9 mouse cellular contexts compared by ENCODE assay signal in the genomic region with DNA sequence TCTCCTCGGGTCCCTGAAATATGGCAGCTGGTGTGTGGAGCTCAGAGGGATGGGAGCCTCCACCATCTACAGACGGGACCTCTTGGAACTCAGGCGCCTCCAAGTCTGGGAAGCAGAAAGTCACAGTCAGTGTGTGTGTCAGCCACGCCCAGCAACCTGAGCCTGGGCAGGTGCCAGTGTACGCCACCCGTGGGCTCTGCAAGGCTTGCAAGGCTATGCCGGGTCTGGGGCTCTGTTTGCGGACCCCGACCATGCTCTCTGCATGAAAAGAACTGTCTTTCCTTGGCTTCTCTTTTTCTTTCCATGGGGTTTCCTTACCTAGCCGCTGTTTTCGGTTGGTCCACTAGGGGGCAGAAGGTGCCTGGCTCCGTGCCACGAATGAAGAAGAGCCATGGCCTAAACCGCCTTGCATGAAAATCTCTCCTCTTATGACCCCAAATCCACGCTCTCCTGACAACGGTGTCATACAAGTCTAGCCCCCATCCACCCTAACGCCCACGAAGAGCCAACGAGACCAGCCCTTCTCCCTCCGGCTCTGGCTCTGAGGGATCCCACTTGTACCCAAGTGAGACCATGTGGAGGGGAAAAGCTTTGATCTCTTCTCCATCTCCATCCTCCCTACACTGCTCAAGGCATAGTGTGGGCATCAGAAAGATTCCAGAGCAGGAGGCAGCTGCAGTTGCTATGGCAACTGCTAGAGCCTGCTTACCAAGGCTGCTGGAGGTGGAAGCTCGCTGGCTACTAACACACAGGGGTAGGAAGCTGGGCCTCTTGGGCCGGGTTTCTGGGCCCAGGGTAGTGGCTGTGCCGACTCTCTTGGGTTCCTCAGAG. TPM values are rescaled to one million over a fixed set of nuclear protein-coding genes. Genes with fewer than 3 reads are reported as not detected.
DNase-seq lines count a peak whose midpoint lies in the region; ATAC-seq and TF ChIP-seq lines count a peak whose summit lies in the region.
"Had no signal": no experiment of that assay in that cellular context is flagged by ENCODE, and none has a peak within 500 bp of the region (broad histone marks: within the 10 kb centered on the region; RNA-seq: fewer than 3 reads in every experiment).

No protein-coding gene starts in this region.

- no peak overlapping the region for H3K9ac ChIP-seq in liver, postnatal 0 days (replicated peaks)
- no peak overlapping the region for H3K9ac ChIP-seq in neural tube, embryonic 15.5 days (replicated peaks)
- H3K9ac ChIP-seq: heart, embryonic 13.5 days had no signal

- no peak overlapping the region for H3K4me2 ChIP-seq in liver, postnatal 0 days (ENCODE audit: low read depth, low read length)
- H3K4me2 ChIP-seq in neural tube, embryonic 15.5 days, result peak overlapping the region; percentile 29
- H3K4me2 ChIP-seq: heart, embryonic 13.5 days had no signal

- no peaks in the 10 kb centered on the region for H3K27me3 ChIP-seq in Patski
- no peaks in the 10 kb centered on the region for H3K27me3 ChIP-seq in liver, postnatal 0 days (ENCODE audit: insufficient read depth, low read length)
- peaks cover 9% of the 10 kb centered on the region; the same call in 1 of the 2 replicates for H3K27me3 ChIP-seq in neural tube, embryonic 15.5 days (replicated peaks)

- TF ChIP-seq CTCF in Patski (IDR thresholded peaks at IDR 0.05), result peak; percentile 81
- TF ChIP-seq CTCF in liver, postnatal 0 days (IDR thresholded peaks at IDR 0.05; ENCODE audit: low read depth), result peak; percentile 92

- H3K4me3 ChIP-seq in liver, postnatal 0 days (ENCODE audit: low read depth, low read length), result no peak overlapping the region
- no peak overlapping the region for H3K4me3 ChIP-seq in neural tube, embryonic 15.5 days (replicated peaks)
- H3K4me3 ChIP-seq: heart, embryonic 13.5 days had no signal

- peak; percentile 68 for DNase-seq in 416B (ENCODE audit: low read depth)
- no peak for DNase-seq in Patski (ENCODE audit: low read depth, low spot score)
- DNase-seq in cerebellum, postnatal 36 days, result peak; percentile 73 to 79
- peak; percentile 64 to 80 for DNase-seq in frontal cortex, postnatal 36 days (ENCODE audit: low spot score in 2 of 2)
- DNase-seq in kidney, postnatal 10 days, result peak; percentile 77
- peak; percentile 82 for DNase-seq in liver, postnatal 0 days
- peak; percentile 63 for DNase-seq in thymus, postnatal 0 days (ENCODE audit: low spot score)

- WGBS in liver, postnatal 0 days (ENCODE audit: insufficient replicate concordance), result 31% methylated on average over 23 of the region's 23 CpGs
- 27% methylated on average over 23 of the region's 23 CpGs for WGBS in neural tube, embryonic 15.5 days

- CTCF ChIA-PET in Patski (lab: Charles Lee), result interaction anchor here (2.3 kb wide), 1 partner anchor 22 kb away, joined by 11 read pairs; no protein-coding TSS in a partner anchor

- H3K27ac ChIP-seq in liver, postnatal 0 days (ENCODE audit: low read depth), result no peak overlapping the region
- peak overlapping the region; percentile 84 for H3K27ac ChIP-seq in neural tube, embryonic 15.5 days (replicated peaks)
- H3K27ac ChIP-seq: heart, embryonic 13.5 days had no signal

- no peaks in the 10 kb centered on the region for H3K36me3 ChIP-seq in liver, postnatal 0 days (replicated peaks; ENCODE audit: insufficient read depth, low read length)
- H3K36me3 ChIP-seq in neural tube, embryonic 15.5 days, result no peaks in the 10 kb centered on the region
- H3K36me3 ChIP-seq: heart, embryonic 13.5 days had no signal

- no peak for ATAC-seq in Patski
- no peak for ATAC-seq in liver, postnatal 0 days
- ATAC-seq in neural tube, embryonic 15.5 days (ENCODE audit: low FRiP score), result peak; percentile 91

- no peak for TF ChIP-seq EP300 in liver, postnatal 0 days (IDR thresholded peaks at IDR 0.05; ENCODE audit: low read depth)

- POLR2A ChIA-PET in Patski (lab: Charles Lee), result interaction anchor here (0.5 kb wide), 1 partner anchor 416 kb away, joined by 3 read pairs; no protein-coding TSS in a partner anchor

- H3K9me3 ChIP-seq in liver, postnatal 0 days (ENCODE audit: low read length), result no peaks in the 10 kb centered on the region
- H3K9me3 ChIP-seq in neural tube, embryonic 15.5 days (replicated peaks), result no peaks in the 10 kb centered on the region
- H3K9me3 ChIP-seq: heart, embryonic 13.5 days had no signal

- peaks cover 8% of the 10 kb centered on the region for H3K4me1 ChIP-seq in liver, postnatal 0 days (ENCODE audit: insufficient read depth)
- H3K4me1 ChIP-seq in neural tube, embryonic 15.5 days, result peaks cover 22% of the 10 kb centered on the region

- in situ Hi-C loops in Patski (cut with MboI; ENCODE audit: low pct_unique_long_range_greater_than_20kb), result no loop called here

RNA-seq across cellular contexts. Expression of gene 4930539E08Rik, which starts 10.4 kb away (rescaled TPM):
- 0.05 TPM for polyA plus RNA-seq in Patski (2021)
- 0.08 and 0.09 TPM in 2 replicates for polyA plus RNA-seq in liver, postnatal 0 days (2015; fragmentation: Nextera tagmentation; extraction: Ambion mirVana)
- 1.1 and 1.6 TPM in 2 replicates for polyA plus RNA-seq in neural tube, embryonic 15.5 days (2015; fragmentation: Nextera tagmentation; extraction: Ambion mirVana)
- 1.4 and 2.2 TPM in 2 replicates for polyA plus RNA-seq in thymus, postnatal 0 days (2015; fragmentation: Nextera tagmentation; extraction: Ambion mirVana)

RNA-seq across cellular contexts. Expression of gene Pxt1, which starts 38.9 kb away (rescaled TPM):
- polyA plus RNA-seq in Patski (2021), result not detected
- polyA plus RNA-seq in liver, postnatal 0 days (2015; fragmentation: Nextera tagmentation; extraction: Ambion mirVana), result 0.14 and 0.29 TPM in 2 replicates
- polyA plus RNA-seq in neural tube, embryonic 15.5 days (2015; fragmentation: Nextera tagmentation; extraction: Ambion mirVana), result 0.24 TPM in 1 of 2 replicates, not detected in the other
- polyA plus RNA-seq in thymus, postnatal 0 days (2015; fragmentation: Nextera tagmentation; extraction: Ambion mirVana), result not detected in 2 replicates

RNA-seq across cellular contexts. Expression of gene Pnpla1, which starts 46.5 kb away (rescaled TPM):
- polyA plus RNA-seq in Patski (2021), result not detected
- polyA plus RNA-seq in liver, postnatal 0 days (2015; fragmentation: Nextera tagmentation; extraction: Ambion mirVana), result 0.09 and 0.16 TPM in 2 replicates
- 0.06 and 0.15 TPM in 2 replicates for polyA plus RNA-seq in neural tube, embryonic 15.5 days (2015; fragmentation: Nextera tagmentation; extraction: Ambion mirVana)
- 0.10 TPM in 1 of 2 replicates, not detected in the other for polyA plus RNA-seq in thymus, postnatal 0 days (2015; fragmentation: Nextera tagmentation; extraction: Ambion mirVana)
- polyA plus RNA-seq: heart, embryonic 13.5 days had no signal

RNA-seq across cellular contexts. Expression of gene Kctd20, which starts 47.0 kb away (rescaled TPM):
- 38.2 TPM for polyA plus RNA-seq in Patski (2021)
- polyA plus RNA-seq in liver, postnatal 0 days (2015; fragmentation: Nextera tagmentation; extraction: Ambion mirVana), result 38.6 and 39.5 TPM in 2 replicates
- 78.9 and 81.3 TPM in 2 replicates for polyA plus RNA-seq in neural tube, embryonic 15.5 days (2015; fragmentation: Nextera tagmentation; extraction: Ambion mirVana)
- polyA plus RNA-seq in thymus, postnatal 0 days (2015; fragmentation: Nextera tagmentation; extraction: Ambion mirVana), result 64.7 and 65.8 TPM in 2 replicates
